ENCODE assay signal across 9 mouse cellular contexts in genomic region chr15:81247583-81248340, GRCm38 (mm10). TPM values are rescaled to one million over a fixed set of nuclear protein-coding genes. Genes with fewer than 3 reads are reported as not detected.
DNase-seq lines count a peak whose midpoint lies in the region; ATAC-seq and TF ChIP-seq lines count a peak whose summit lies in the region.
"Had no signal": no experiment of that assay in that cellular context is flagged by ENCODE, and none has a peak within 500 bp of the region (broad histone marks: within the 10 kb centered on the region; RNA-seq: fewer than 3 reads in every experiment).

No protein-coding gene starts in this region.

- no peaks in the 10 kb centered on the region for H3K4me1 ChIP-seq in limb, embryonic 14.5 days (ENCODE audit: control insufficient read depth, insufficient read depth, low read length)
- H3K4me1 ChIP-seq in limb, embryonic 10.5 days: peaks cover 14% of the 10 kb centered on the region
- H3K4me1 ChIP-seq in liver, embryonic 15.5 days (replicated peaks): peaks cover 4% of the 10 kb centered on the region

- no peaks in the 10 kb centered on the region for H3K36me3 ChIP-seq in limb, embryonic 14.5 days (ENCODE audit: control insufficient read depth, insufficient read depth, low read length)
- H3K36me3 ChIP-seq in limb, embryonic 10.5 days: no peaks in the 10 kb centered on the region
- H3K36me3 ChIP-seq in liver, embryonic 15.5 days (replicated peaks): no peaks in the 10 kb centered on the region

- H3K9ac ChIP-seq in limb, embryonic 14.5 days (ENCODE audit: low read depth, low read length, severe bottlenecking): no peak overlapping the region
- H3K9ac ChIP-seq in liver, embryonic 15.5 days: no peak overlapping the region

- no peaks in the 10 kb centered on the region for H3K27me3 ChIP-seq in limb, embryonic 14.5 days (ENCODE audit: control insufficient read depth, insufficient read depth, low read length)
- no peaks in the 10 kb centered on the region for H3K27me3 ChIP-seq in limb, embryonic 10.5 days (ENCODE audit: low read depth, poor library complexity, severe bottlenecking)
- H3K27me3 ChIP-seq in liver, embryonic 15.5 days: no peaks in the 10 kb centered on the region

- no peak for ATAC-seq in limb, embryonic 14.5 days (ENCODE audit: low FRiP score, low read depth)
- ATAC-seq in liver, embryonic 15.5 days (ENCODE audit: insufficient read depth): no peak
- ATAC-seq in inflammation-experienced regulatory T-cells, adult 6 months: no peak

- DNase-seq in limb, embryonic 14.5 days (ENCODE audit: low spot score): peak; percentile 56
- DNase-seq in limb, embryonic 10.5 days (ENCODE audit: low spot score): no peak
- DNase-seq in brain, embryonic 14.5 days (ENCODE audit: low read depth): peak; percentile 24
- peak; percentile 36 for DNase-seq in heart, postnatal 4 days
- no peak for DNase-seq in right cerebral cortex, postnatal 36 days (ENCODE audit: low spot score in 2 of 2)
- DNase-seq in layer of hippocampus, adult 9-10 months (ENCODE audit: low spot score): no peak

- H3K4me2 ChIP-seq in limb, embryonic 14.5 days (replicated peaks; ENCODE audit: low read depth, low read length, severe bottlenecking): no peak overlapping the region
- H3K4me2 ChIP-seq in liver, embryonic 15.5 days: peak overlapping the region; percentile 23; the same call in 1 of the 2 replicates

- 43% methylated on average over 13 of the region's 13 CpGs for WGBS in limb, embryonic 14.5 days
- 66% methylated on average over 13 of the region's 13 CpGs for WGBS in limb, embryonic 10.5 days
- 12% methylated on average over 13 of the region's 13 CpGs for WGBS in liver, embryonic 15.5 days (ENCODE audit: insufficient replicate concordance)

- H3K4me3 ChIP-seq in limb, embryonic 14.5 days (replicated peaks; ENCODE audit: low read length): no peak overlapping the region
- no peak overlapping the region for H3K4me3 ChIP-seq in limb, embryonic 10.5 days
- no peak overlapping the region; the same call in 1 of the 2 replicates for H3K4me3 ChIP-seq in liver, embryonic 15.5 days (replicated peaks)

- no peaks in the 10 kb centered on the region for H3K9me3 ChIP-seq in limb, embryonic 14.5 days (ENCODE audit: control insufficient read depth, low read length)
- H3K9me3 ChIP-seq in limb, embryonic 10.5 days (replicated peaks): no peaks in the 10 kb centered on the region
- no peaks in the 10 kb centered on the region for H3K9me3 ChIP-seq in liver, embryonic 15.5 days (replicated peaks)

- no peak for TF ChIP-seq CTCF in brain, embryonic 14.5 days (IDR thresholded peaks at IDR 0.05; ENCODE audit: borderline replicate concordance, extremely low read depth, insufficient read depth, insufficient read length)

- TF ChIP-seq POLR2A in limb, embryonic 14.5 days (IDR thresholded peaks at IDR 0.05; ENCODE audit: borderline replicate concordance, extremely low read depth, insufficient read depth, insufficient read length): no peak
- no peak for TF ChIP-seq POLR2A in brain, embryonic 14.5 days (IDR thresholded peaks at IDR 0.05; ENCODE audit: borderline replicate concordance, extremely low read depth, insufficient read depth, insufficient read length, poor library complexity, severe bottlenecking)

- no peak overlapping the region; the same call in 1 of the 2 replicates for H3K27ac ChIP-seq in limb, embryonic 14.5 days (replicated peaks; ENCODE audit: low read depth, low read length)
- H3K27ac ChIP-seq in limb, embryonic 10.5 days: no peak overlapping the region
- no peak overlapping the region for H3K27ac ChIP-seq in liver, embryonic 15.5 days (replicated peaks)

RNA-seq across cellular contexts. Expression of gene Mchr1, which starts 12.5 kb away (rescaled TPM):
- polyA plus RNA-seq in limb, embryonic 14.5 days (2012; rRNA removed): 1.6 and 1.7 TPM in 2 replicates
- polyA plus RNA-seq in limb, embryonic 14.5 days (2014; fragmentation: Nextera tagmentation; extraction: Ambion mirVana): 0.93 and 1.2 TPM in 2 replicates
- polyA plus RNA-seq in limb, embryonic 10.5 days (2016; fragmentation: Nextera tagmentation; extraction: Ambion mirVana): 0.25 TPM in 1 of 2 replicates, not detected in the other
- polyA plus RNA-seq in brain, embryonic 14.5 days (2012; rRNA removed): 3.1 and 3.3 TPM in 2 replicates
- not detected for total RNA-seq in heart, postnatal 4 days (2021)
- 0.07 and 0.08 TPM in 2 replicates for polyA plus RNA-seq in liver, embryonic 15.5 days (2015; fragmentation: Nextera tagmentation; extraction: Ambion mirVana)
- not detected for polyA plus RNA-seq in inflammation-experienced regulatory T-cells, adult 6 months (2017; shearing (Covaris generic))
- total RNA-seq: MEL had no signal

RNA-seq across cellular contexts. Expression of gene Mrtfa, which starts 57.2 kb away (rescaled TPM):
- 29.8 and 39.1 TPM in 2 replicates for polyA plus RNA-seq in limb, embryonic 14.5 days (2012; rRNA removed)
- 25.2 and 30.0 TPM in 2 replicates for polyA plus RNA-seq in limb, embryonic 14.5 days (2014; fragmentation: Nextera tagmentation; extraction: Ambion mirVana)
- polyA plus RNA-seq in limb, embryonic 10.5 days (2016; fragmentation: Nextera tagmentation; extraction: Ambion mirVana): 24.0 and 24.9 TPM in 2 replicates
- 20.5 and 42.8 TPM in 2 replicates for polyA plus RNA-seq in brain, embryonic 14.5 days (2012; rRNA removed)
- total RNA-seq in heart, postnatal 4 days (2021): 10 to 100 TPM; 17.5 to 17.7 TPM
- polyA plus RNA-seq in liver, embryonic 15.5 days (2015; fragmentation: Nextera tagmentation; extraction: Ambion mirVana): 5.3 and 5.9 TPM in 2 replicates
- polyA plus RNA-seq in inflammation-experienced regulatory T-cells, adult 6 months (2017; shearing (Covaris generic)): 10 to 100 TPM; 47.3 to 66.5 (median 48.1) TPM

Comparison
In these comparisons a context has a peak if more than half of its experiments do, and no peak if none do; other contexts are left out.
1. DNase-seq: peak in limb, embryonic 14.5 days (single experiment), brain, embryonic 14.5 days (single experiment) and heart, postnatal 4 days (single experiment); none in limb, embryonic 10.5 days (single experiment), right cerebral cortex, postnatal 36 days (0 of 2) and layer of hippocampus, adult 9-10 months (single experiment).